Mouse (Mus musculus): ENCODE measurements around the gene Ctsq.
"Not testable (repeated sequence)": the region's sequence is repeated elsewhere in the genome, so short reads cannot be mapped to it uniquely, and the experiment has no call there.

Ctsq gene

GRCm38 (mm10) chr13:61040531-61040930, at the start of gene Ctsq:
Ctsq (minus strand) TSS chr13:61040631.
- no peak for DNase-seq

- DNase-seq: no peak
Measured at GRCm38 (mm10) chr13:61022785-61023184, 17.6 kb downstream of the Ctsq start.

GRCm38 (mm10) chr13:61021844-61022243, 18.6 kb downstream of the Ctsq start:
- no peak for DNase-seq

- DNase-seq: no peak
Measured at GRCm38 (mm10) chr13:61010171-61010570, 30.3 kb downstream of the Ctsq start.

- DNase-seq: no peak
Measured at GRCm38 (mm10) chr13:61005859-61006258, 34.6 kb downstream of the Ctsq start, which contains the start of gene Ctsj. Ctsj (minus strand) TSS chr13:61005959.

GRCm38 (mm10) chr13:60997600-60997999, 42.8 kb downstream of the Ctsq start:
- DNase-seq: no peak

- not testable (repeated sequence) for DNase-seq
Measured at GRCm38 (mm10) chr13:60986915-60987314, 53.5 kb downstream of the Ctsq start.

All from heart, adult 11 months (tissue).